Mouse (Mus musculus) fat pad, adult 2 months (tissue): ENCODE measurements around the gene Impdh2.
"Not testable (repeated sequence)": the region's sequence is repeated elsewhere in the genome, so short reads cannot be mapped to it uniquely, and the experiment has no call there.

Experiments
- DNase-seq: peaks from one replicate; pipeline ENCODE4 v3.0.0-alpha.2; 2011; ENCODE audit warnings: low read depth, low spot score; ENCODE audit errors: extremely low read depth

Gene Impdh2

DNA sequence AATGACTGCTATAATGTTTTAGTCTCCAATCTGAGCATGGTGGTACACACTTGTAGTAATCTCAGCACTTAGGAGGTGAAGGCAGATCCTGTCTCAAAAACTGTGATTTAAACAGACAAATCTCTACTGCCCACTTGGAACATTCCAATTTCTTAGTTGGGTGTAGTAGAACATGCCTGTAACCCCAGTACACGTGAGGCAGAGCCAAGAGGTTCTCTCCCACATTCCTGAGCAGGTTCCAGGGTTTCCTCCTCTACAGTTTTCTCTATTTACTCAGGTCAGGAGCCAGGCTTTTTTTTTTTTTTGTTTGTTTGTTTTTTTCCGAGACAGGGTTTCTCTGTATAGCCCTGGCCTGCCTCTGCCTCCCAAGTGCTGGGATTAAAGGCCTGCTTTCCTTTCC is 39.9 kb downstream of the Impdh2 start:
- DNase-seq, result no peak

DNA sequence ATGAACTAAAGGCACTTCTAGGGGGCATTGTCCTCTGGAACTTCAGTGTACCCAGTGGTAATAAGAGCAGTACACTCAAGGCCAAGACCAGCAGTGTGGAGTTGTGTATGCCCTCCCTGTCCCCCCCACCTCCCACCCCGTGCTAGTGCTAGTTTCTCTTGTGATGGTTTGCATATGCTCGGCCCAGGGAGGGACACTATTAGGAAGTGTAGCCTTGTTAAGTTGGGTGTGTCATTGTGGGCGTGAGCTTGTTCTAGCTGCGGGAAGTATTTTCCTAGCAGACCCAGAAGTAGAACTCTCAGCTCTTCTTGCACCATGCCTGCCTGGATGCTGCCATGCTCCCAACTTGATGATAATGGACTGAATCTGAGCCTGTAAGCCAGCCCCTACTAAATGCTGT is 41.9 kb downstream of the Impdh2 start:
- no peak for DNase-seq

DNA sequence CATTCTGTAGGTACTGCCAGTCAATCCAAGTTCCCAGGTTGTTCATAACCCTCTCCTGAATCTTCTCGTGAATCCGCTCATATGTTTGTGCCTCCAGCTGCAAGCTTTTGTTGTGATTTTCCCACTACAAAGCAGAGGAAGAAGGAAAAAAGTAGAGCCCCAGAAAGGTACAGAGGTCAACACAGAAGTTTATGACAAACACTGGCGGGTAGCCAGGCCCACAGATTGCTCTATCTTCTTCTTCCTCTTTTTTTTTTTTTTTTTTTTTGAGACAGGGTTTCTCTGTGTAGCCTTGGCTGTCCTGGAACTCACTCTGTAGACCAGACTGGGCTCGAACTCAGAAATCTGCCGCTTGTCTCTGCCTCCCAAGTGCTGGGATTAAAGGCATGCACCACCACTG is 47.8 kb downstream of the Impdh2 start:
- DNase-seq, result not testable (repeated sequence)

DNA sequence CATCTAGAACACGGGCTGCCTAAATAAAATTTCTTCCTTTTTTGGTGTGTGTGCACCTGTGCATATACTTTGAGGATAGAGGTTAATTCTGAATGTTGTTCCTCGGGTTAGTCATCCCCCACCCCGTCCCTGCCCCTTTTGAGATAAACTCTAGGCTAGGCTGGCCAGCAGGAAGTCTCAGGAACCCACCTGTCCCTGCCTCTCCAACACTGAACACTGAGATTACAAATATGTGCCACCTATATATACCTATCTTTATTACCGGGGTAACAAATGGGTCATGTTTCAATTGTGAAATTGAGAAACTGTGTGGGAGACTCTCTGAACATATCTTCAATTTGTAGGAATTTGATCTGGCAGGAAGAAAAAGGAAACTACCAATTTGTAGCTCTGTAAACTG is 48.8 kb downstream of the Impdh2 start:
- DNase-seq, result no peak

DNA sequence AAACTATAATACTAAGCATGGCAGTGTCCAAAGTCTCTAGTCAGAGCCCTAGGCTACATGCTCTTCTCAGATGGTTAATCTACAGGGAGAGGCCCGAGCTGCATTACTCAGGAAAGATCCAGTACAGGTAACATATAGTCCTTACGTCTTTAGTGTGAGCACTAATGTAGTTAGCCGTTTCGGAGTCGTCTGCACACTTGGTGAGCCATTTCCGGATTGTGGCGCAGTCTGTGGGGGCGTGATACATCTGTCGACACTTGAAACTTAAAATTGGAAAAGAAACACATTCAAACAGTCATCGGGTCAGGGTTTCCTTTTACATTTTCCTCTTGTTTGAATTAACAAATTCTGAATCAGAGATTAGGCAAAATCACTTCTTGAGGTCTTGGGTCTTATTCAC is 51.4 kb downstream of the Impdh2 start:
- DNase-seq, result no peak
